Comparison of ENCODE assay signal across 1 mouse cellular context in the genomic region with DNA sequence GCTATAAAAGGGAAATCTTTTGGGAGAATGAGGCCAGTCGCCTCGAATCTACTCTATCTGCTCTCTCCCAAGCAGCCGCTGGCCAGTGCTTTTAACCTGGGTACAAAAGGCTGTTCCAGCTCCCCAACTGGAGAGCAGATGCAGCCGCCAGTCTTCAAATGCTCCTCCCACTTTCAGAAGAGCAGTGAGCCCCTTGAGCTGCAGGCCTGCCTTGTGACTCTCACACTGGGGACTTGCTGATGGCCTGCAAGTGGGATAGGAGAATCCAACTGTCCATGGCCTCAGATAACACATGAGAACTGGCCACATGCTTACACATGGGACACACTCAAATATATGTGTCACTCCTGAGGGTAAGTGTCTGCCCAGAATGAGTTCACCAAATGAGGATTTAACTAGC.
TF ChIP-seq lines count a peak whose summit lies in the region.

No protein-coding gene starts in this region.

TF ChIP-seq in ES-E14, 5 proteins besides CTCF, POLR2A, EP300 and RAD21:
- TF ChIP-seq ZNF384 (IDR thresholded peaks at IDR 0.05; ENCODE audit: low read depth, low read length) (no peak), CHD2 (IDR thresholded peaks at IDR 0.05; ENCODE audit: low read depth, low read length) (no peak), HCFC1 (IDR thresholded peaks at IDR 0.05; ENCODE audit: borderline replicate concordance, insufficient read depth, low read length) (no peak)
